Mouse (Mus musculus): Measurements from ENCODE around the gene Apoc4. TPM values are rescaled to one million over a fixed set of nuclear protein-coding genes. Genes with fewer than 3 reads are reported as not detected.

The Apoc4 gene
- polyA plus RNA-seq, 3 experiments from 2014 or later = 1.0 to 1.4 TPM; not detected in 1

- ATAC-seq = peak; percentile 86
These were observed 52.5 kb downstream of the Apoc4 start for GRCm38 (mm10) chr7:19628536-19629360.

- ATAC-seq = no peak
These were observed 53.1 kb downstream of the Apoc4 start for GRCm38 (mm10) chr7:19628192-19628535.

Other genes with a start within 250 kb of the Apoc4 start
- 1 to 10 TPM in 1 of 3 experiments, under 1 TPM in 2; 0.87 to 1.3 (median 0.89) TPM for gene Mark4, start 222.7 kb downstream of the Apoc4 start, polyA plus RNA-seq (2017; shearing (Covaris generic))
- not detected for gene Exoc3l2, start 218.1 kb downstream of the Apoc4 start, polyA plus RNA-seq (2017; shearing (Covaris generic))
- gene Bloc1s3, start 173.1 kb downstream of the Apoc4 start, polyA plus RNA-seq (2017; shearing (Covaris generic)) = under 1 TPM; 0.63 to 0.99 (median 0.65) TPM
- gene Trappc6a, start 173.1 kb downstream of the Apoc4 start, polyA plus RNA-seq (2017; shearing (Covaris generic)) = 10 to 100 TPM; 24.6 to 47.8 (median 43.3) TPM
- gene Nkpd1, start 163.6 kb downstream of the Apoc4 start, polyA plus RNA-seq (2017; shearing (Covaris generic)) = not detected
- gene Ppp1r37, start 118.4 kb downstream of the Apoc4 start, polyA plus RNA-seq (2017; shearing (Covaris generic)) = 1 to 10 TPM; 2.5 to 5.3 (median 2.8) TPM
- 1 to 10 TPM in 2 of 3 experiments, under 1 TPM in 1; 0.87 to 2.3 (median 2.0) TPM for gene Zfp296, start 104.2 kb downstream of the Apoc4 start, polyA plus RNA-seq (2017; shearing (Covaris generic))
- gene Gemin7, start 103.9 kb downstream of the Apoc4 start, polyA plus RNA-seq (2017; shearing (Covaris generic)) = 100 to 1,000 TPM in 1 of 3 experiments, 10 to 100 TPM in 2; 77.6 to 107 (median 89.0) TPM
- 10 to 100 TPM in 1 of 3 experiments, 1 to 10 TPM in 2; 8.1 to 10.8 (median 9.8) TPM for gene Clasrp, start 77.0 kb downstream of the Apoc4 start, polyA plus RNA-seq (2017; shearing (Covaris generic))
- gene Relb, start 52.0 kb downstream of the Apoc4 start, polyA plus RNA-seq (2017; shearing (Covaris generic)) = 10 to 100 TPM; 11.2 to 18.9 (median 17.4) TPM
- gene Clptm1, start 16.4 kb downstream of the Apoc4 start, polyA plus RNA-seq (2017; shearing (Covaris generic)) = 10 to 100 TPM; 21.4 to 44.1 (median 27.2) TPM
- gene Apoc2, start 3.5 kb downstream of the Apoc4 start, polyA plus RNA-seq (2017; shearing (Covaris generic)) = not detected
- not detected for gene Gm44805, start 56 bp downstream of the Apoc4 start, polyA plus RNA-seq (2017; shearing (Covaris generic))
- gene Apoc1, start 11.2 kb upstream of the Apoc4 start, polyA plus RNA-seq (2017; shearing (Covaris generic)) = 1 to 10 TPM in 1 of 3 experiments, not detected in 2; 1.2 TPM
- gene Apoe, start 17.7 kb upstream of the Apoc4 start, polyA plus RNA-seq (2017; shearing (Covaris generic)) = 10 to 100 TPM in 2 of 3 experiments, 1 to 10 TPM in 1; 8.7 to 11.9 (median 10.6) TPM
- gene Tomm40, start 34.0 kb upstream of the Apoc4 start, polyA plus RNA-seq (2017; shearing (Covaris generic)) = 10 to 100 TPM in 1 of 3 experiments, 1 to 10 TPM in 2; 7.3 to 10.5 (median 8.0) TPM
- 1 to 10 TPM in 1 of 3 experiments, under 1 TPM in 1, not detected in 1; 0.13 to 1.0 TPM for gene Nectin2, start 69.0 kb upstream of the Apoc4 start, polyA plus RNA-seq (2017; shearing (Covaris generic))
- 1 to 10 TPM; 1.1 to 2.3 (median 1.2) TPM for gene Bcam, start 89.5 kb upstream of the Apoc4 start, polyA plus RNA-seq (2017; shearing (Covaris generic))
- under 1 TPM in 1 of 3 experiments, not detected in 2; 0.68 TPM for gene Cblc, start 115.3 kb upstream of the Apoc4 start, polyA plus RNA-seq (2017; shearing (Covaris generic))
- gene Bcl3, start 141.3 kb upstream of the Apoc4 start, polyA plus RNA-seq (2017; shearing (Covaris generic)) = 10 to 100 TPM; 13.6 to 19.9 (median 18.5) TPM
- gene Gm19345, start 170.5 kb upstream of the Apoc4 start, polyA plus RNA-seq (2017; shearing (Covaris generic)) = not detected
- gene Ceacam16, start 179.8 kb upstream of the Apoc4 start, polyA plus RNA-seq (2017; shearing (Covaris generic)) = under 1 TPM in 2 of 3 experiments, not detected in 1; 0.55 to 0.59 TPM
- not detected for gene Ceacam19, start 206.5 kb upstream of the Apoc4 start, polyA plus RNA-seq (2017; shearing (Covaris generic))
- 10 to 100 TPM; 14.2 to 23.8 (median 19.6) TPM for gene Pvr, start 239.7 kb upstream of the Apoc4 start, polyA plus RNA-seq (2017; shearing (Covaris generic))